Mouse (Mus musculus) limb, embryonic 10.5 days (tissue): ENCODE results near the gene Gdf3. TPM values are rescaled to one million over a fixed set of nuclear protein-coding genes. Genes with fewer than 3 reads are reported as not detected.

Experiments used
- DNase-seq: peaks from one replicate; pipeline ENCODE4 v3.0.0-alpha.2; 2017; ENCODE audit warnings: low spot score
- H3K27ac ChIP-seq: fragments of 300-500 bp; sonication (generic); 2 replicates; pipeline ENCODE4 v1.5.1; 2016; ENCODE audit warnings: mild to moderate bottlenecking
- H3K27me3 ChIP-seq: fragments of 300-500 bp; sonication (generic); 2 replicates; pipeline ENCODE4 v1.6.1; 2016; ENCODE audit warnings: low read depth, mild to moderate bottlenecking; ENCODE audit not compliant: poor library complexity, severe bottlenecking
- H3K36me3 ChIP-seq: fragments of 300-500 bp; sonication (generic); 2 replicates; pipeline ENCODE4 v1.6.1; 2016; ENCODE audit warnings: mild to moderate bottlenecking, moderate library complexity
- H3K4me1 ChIP-seq: fragments of 300-500 bp; sonication (generic); 2 replicates; pipeline ENCODE4 v1.6.1; 2016
- H3K4me3 ChIP-seq: fragments of 300-500 bp; sonication (generic); 2 replicates; pipeline ENCODE4 v1.5.1; 2016; ENCODE audit warnings: mild to moderate bottlenecking, moderate library complexity
- H3K9me3 ChIP-seq: fragments of 300-500 bp; sonication (generic); replicated peaks from 2 replicates; pipeline ENCODE4 v1.6.1; 2016; ENCODE audit warnings: mild to moderate bottlenecking
- WGBS: fragments of 180-500 bp; shearing (Covaris S2); methylation state at CpG from one replicate; pipeline ENCODE4 v1.1.7; 2016; 5-methylcytosine and 5-hydroxymethylcytosine counted together
- polyA plus RNA-seq: library from polyadenylated mRNA; unstranded; fragments of >200 nt; fragmentation: Nextera tagmentation; extraction: Ambion mirVana; gene quantifications from 2 replicates; pipeline ENCODE4 v1.2.1, GENCODE M21; 2016

Gene Gdf3
- polyA plus RNA-seq, 1 experiment from 2014 or later = not detected

- no peak overlapping the region for H3K4me3 ChIP-seq
- WGBS = 90% methylated on average over 4 of the region's 4 CpGs
- no peak for DNase-seq
- no peaks in the 10 kb centered on the region for H3K36me3 ChIP-seq
- peaks cover 28% of the 10 kb centered on the region for H3K27me3 ChIP-seq
- no peak overlapping the region for H3K27ac ChIP-seq
- H3K4me1 ChIP-seq = no peaks in the 10 kb centered on the region
- no peaks in the 10 kb centered on the region for H3K9me3 ChIP-seq
These were observed 15.3 kb upstream of the Gdf3 start for GRCm38 (mm10) chr6:122625156-122625555.

- Histone ChIP-seq H3K9me3 (no peaks in the 10 kb centered on the region), H3K27ac (no peak overlapping the region), H3K27me3 (peaks cover 28% of the 10 kb centered on the region), H3K4me1 (no peaks in the 10 kb centered on the region), H3K36me3 (no peaks in the 10 kb centered on the region), H3K4me3 (no peak overlapping the region)
- DNase-seq = no peak
- WGBS = 60% methylated on average over 5 of the region's 5 CpGs
These were observed 14.6 kb upstream of the Gdf3 start for GRCm38 (mm10) chr6:122624480-122624879.

GRCm38 (mm10) chr6:122621066-122621465, 11.2 kb upstream of the Gdf3 start:
- H3K4me1 ChIP-seq = no peaks in the 10 kb centered on the region
- H3K36me3 ChIP-seq = no peaks in the 10 kb centered on the region
- no peak overlapping the region for H3K27ac ChIP-seq
- DNase-seq = no peak
- H3K9me3 ChIP-seq = no peaks in the 10 kb centered on the region
- WGBS = 93% methylated on average over 6 of the region's 6 CpGs
- H3K4me3 ChIP-seq = no peak overlapping the region
- H3K27me3 ChIP-seq = peaks cover 1% of the 10 kb centered on the region

- H3K27me3 ChIP-seq = no peaks in the 10 kb centered on the region
- H3K4me1 ChIP-seq = no peaks in the 10 kb centered on the region
- no peak for DNase-seq
- WGBS = 57% methylated on average over 3 of the region's 3 CpGs
- H3K27ac ChIP-seq = no peak overlapping the region
- no peaks in the 10 kb centered on the region for H3K9me3 ChIP-seq
- no peak overlapping the region for H3K4me3 ChIP-seq
- no peaks in the 10 kb centered on the region for H3K36me3 ChIP-seq
These were observed 6.1 kb upstream of the Gdf3 start for GRCm38 (mm10) chr6:122616022-122616421.

GRCm38 (mm10) chr6:122614047-122614446, 4.2 kb upstream of the Gdf3 start:
- Histone ChIP-seq H3K4me1 (no peaks in the 10 kb centered on the region), H3K36me3 (no peaks in the 10 kb centered on the region), H3K4me3 (no peak overlapping the region), H3K9me3 (no peaks in the 10 kb centered on the region), H3K27me3 (0 out of 2 replicates have a peak, but pooled peaks cover 6% of the 10 kb centered on the region), H3K27ac (no peak overlapping the region)
- no peak for DNase-seq
- WGBS = 70% methylated on average over 2 of the region's 2 CpGs

GRCm38 (mm10) chr6:122612426-122612825, 2.5 kb upstream of the Gdf3 start:
- Histone ChIP-seq H3K9me3 (no peaks in the 10 kb centered on the region), H3K4me1 (no peaks in the 10 kb centered on the region), H3K36me3 (no peaks in the 10 kb centered on the region), H3K4me3 (no peak overlapping the region), H3K27me3 (0 out of 2 replicates have a peak, but pooled peaks cover 7% of the 10 kb centered on the region), H3K27ac (no peak overlapping the region)
- 83% methylated on average over 4 of the region's 4 CpGs for WGBS
- no peak for DNase-seq

GRCm38 (mm10) chr6:122609377-122609728, 534 bp downstream of the Gdf3 start:
- Histone ChIP-seq H3K9me3 (no peaks in the 10 kb centered on the region), H3K4me1 (no peaks in the 10 kb centered on the region), H3K27ac (no peak overlapping the region), H3K36me3 (no peaks in the 10 kb centered on the region), H3K4me3 (no peak overlapping the region), H3K27me3 (0 out of 2 replicates have a peak, but pooled peaks cover 7% of the 10 kb centered on the region)
- no peak for DNase-seq
- WGBS = 74% methylated on average over 9 of the region's 9 CpGs

- Histone ChIP-seq H3K36me3 (no peaks in the 10 kb centered on the region), H3K4me3 (no peak overlapping the region), H3K27me3 (0 out of 2 replicates have a peak, but pooled peaks cover 7% of the 10 kb centered on the region), H3K27ac (no peak overlapping the region), H3K9me3 (no peaks in the 10 kb centered on the region), H3K4me1 (no peaks in the 10 kb centered on the region)
- DNase-seq = no peak
- WGBS = 84% methylated on average over 10 of the region's 10 CpGs
These were observed 1.2 kb downstream of the Gdf3 start for GRCm38 (mm10) chr6:122608434-122609376.

GRCm38 (mm10) chr6:122607700-122608099, 2.2 kb downstream of the Gdf3 start:
- no peak for DNase-seq
- WGBS = 95% methylated on average over 12 of the region's 12 CpGs
- no peaks in the 10 kb centered on the region for H3K36me3 ChIP-seq
- no peaks in the 10 kb centered on the region for H3K9me3 ChIP-seq
- no peak overlapping the region for H3K4me3 ChIP-seq
- H3K27me3 ChIP-seq = 0 out of 2 replicates have a peak, but pooled peaks cover 7% of the 10 kb centered on the region
- H3K4me1 ChIP-seq = no peaks in the 10 kb centered on the region
- H3K27ac ChIP-seq = no peak overlapping the region

- 95% methylated on average over 11 of the region's 11 CpGs for WGBS
- no peak overlapping the region for H3K4me3 ChIP-seq
These were observed 3.2 kb downstream of the Gdf3 start for GRCm38 (mm10) chr6:122606661-122607060.

GRCm38 (mm10) chr6:122605483-122605882, 4.4 kb downstream of the Gdf3 start:
- no peak for DNase-seq

More at GRCm38 (mm10) chr6:122606661-122607060, 3.2 kb downstream of the Gdf3 start:
- Histone ChIP-seq H3K27ac (no peak overlapping the region), H3K27me3 (0 out of 2 replicates have a peak, but pooled peaks cover 7% of the 10 kb centered on the region), H3K36me3 (no peaks in the 10 kb centered on the region), H3K9me3 (no peaks in the 10 kb centered on the region), H3K4me1 (no peaks in the 10 kb centered on the region)
- no peak for DNase-seq

GRCm38 (mm10) chr6:122604260-122604659, 5.6 kb downstream of the Gdf3 start:
- no peak overlapping the region for H3K4me3 ChIP-seq
- H3K9me3 ChIP-seq = no peaks in the 10 kb centered on the region
- DNase-seq = no peak
- H3K36me3 ChIP-seq = no peaks in the 10 kb centered on the region
- no peak overlapping the region for H3K27ac ChIP-seq
- no peaks in the 10 kb centered on the region for H3K4me1 ChIP-seq
- 0 out of 2 replicates have a peak, but pooled peaks cover 3% of the 10 kb centered on the region for H3K27me3 ChIP-seq

More at GRCm38 (mm10) chr6:122605483-122605882, 4.4 kb downstream of the Gdf3 start:
- H3K4me1 ChIP-seq = no peaks in the 10 kb centered on the region
- no peak overlapping the region for H3K27ac ChIP-seq
- WGBS = 89% methylated on average over 8 of the region's 8 CpGs
- H3K4me3 ChIP-seq = no peak overlapping the region
- no peaks in the 10 kb centered on the region for H3K9me3 ChIP-seq
- 0 out of 2 replicates have a peak, but pooled peaks cover 7% of the 10 kb centered on the region for H3K27me3 ChIP-seq
- H3K36me3 ChIP-seq = no peaks in the 10 kb centered on the region

- H3K36me3 ChIP-seq = no peaks in the 10 kb centered on the region
- H3K9me3 ChIP-seq = no peaks in the 10 kb centered on the region
- H3K4me3 ChIP-seq = peak overlapping the region; percentile 49
- no peak for DNase-seq
- H3K27ac ChIP-seq = no peak overlapping the region
- no peaks in the 10 kb centered on the region for H3K4me1 ChIP-seq
- WGBS = 61% methylated on average over 1 of the region's 1 CpGs
- no peaks in the 10 kb centered on the region for H3K27me3 ChIP-seq
These were observed 6.9 kb downstream of the Gdf3 start for GRCm38 (mm10) chr6:122602992-122603322.
